Mouse (Mus musculus) stomach, postnatal 0 days (tissue): ENCODE data around the gene Tomm22. TPM values are rescaled to one million over a fixed set of nuclear protein-coding genes. Genes with fewer than 3 reads are reported as not detected.
A peak's percentile ranks its signal among the peaks of the same experiment; 100 is the strongest.

Experiments used
- ATAC-seq: fragments of 200-750 bp; cut with Nextera tagmentation; 2 replicates; pipeline ENCODE4 v1.8.0; 2017; ENCODE audit not compliant: low FRiP score, low TSS enrichment
- DNase-seq: peaks from one replicate; pipeline ENCODE4 v3.0.0-alpha.2; 2016; ENCODE audit warnings: low spot score
- H3K27ac ChIP-seq: fragments of 300-500 bp; sonication (generic); replicated peaks from 2 replicates; pipeline ENCODE4 v1.5.1; 2014; ENCODE audit warnings: mild to moderate bottlenecking, control low read depth
- H3K27me3 ChIP-seq: fragments of 300-500 bp; sonication (generic); 2 replicates; pipeline ENCODE4 v1.6.1; 2014; ENCODE audit warnings: low read length; ENCODE audit not compliant: control insufficient read depth, insufficient read depth
- H3K36me3 ChIP-seq: fragments of 300-500 bp; sonication (generic); 2 replicates; pipeline ENCODE4 v1.6.1; 2014; ENCODE audit warnings: low read length, mixed read lengths; ENCODE audit not compliant: control insufficient read depth, insufficient read depth
- H3K4me1 ChIP-seq: fragments of 300-500 bp; sonication (generic); replicated peaks from 2 replicates; pipeline ENCODE4 v1.6.1; 2014; ENCODE audit warnings: antibody characterized with exemption; ENCODE audit not compliant: control insufficient read depth, insufficient read depth
- H3K4me2 ChIP-seq: fragments of 300-500 bp; sonication (generic); replicated peaks from 2 replicates; pipeline ENCODE4 v1.6.1; 2014; ENCODE audit warnings: low read depth, mild to moderate bottlenecking, control low read depth, moderate library complexity
- H3K4me3 ChIP-seq: fragments of 300-500 bp; sonication (generic); 2 replicates; pipeline ENCODE4 v1.5.1; 2014; ENCODE audit warnings: low read depth, low read length, control low read depth
- H3K9ac ChIP-seq: fragments of 300-500 bp; sonication (generic); 2 replicates; pipeline ENCODE4 v1.6.1; 2014; ENCODE audit warnings: mild to moderate bottlenecking, low read length, control low read depth, mixed read lengths
- H3K9me3 ChIP-seq: fragments of 300-500 bp; sonication (generic); 2 replicates; pipeline ENCODE4 v1.6.1; 2016; ENCODE audit warnings: low read length; ENCODE audit not compliant: control insufficient read depth
- CTCF ChIP-seq: IDR thresholded peaks from 2 replicates; pipeline ENCODE4 v1.5.1; 2016; ENCODE audit warnings: antibody characterized with exemption, low read depth, mild to moderate bottlenecking, moderate library complexity
- EP300 ChIP-seq: optimal IDR thresholded peaks from 2 replicates; pipeline ENCODE3; 2016; ENCODE audit warnings: antibody characterized with exemption
- whole genome bisulfite sequencing: fragments of 180-500 bp; shearing (Covaris S2); extraction: QIAGEN DNeasy Blood & Tissue Kit; methylation state at CpG from one replicate; pipeline ENCODE4 v1.1.7; 2014; 5-methylcytosine and 5-hydroxymethylcytosine counted together
- polyA plus RNA-seq: library from polyadenylated mRNA; unstranded; fragments of >200 nt; fragmentation: Nextera tagmentation; extraction: Ambion mirVana; gene quantifications from 2 replicates; pipeline ENCODE4 v1.2.1, GENCODE M21; 2015

The Tomm22 gene
- 186 and 196 TPM in 2 replicates for polyA plus RNA-seq

DNA sequence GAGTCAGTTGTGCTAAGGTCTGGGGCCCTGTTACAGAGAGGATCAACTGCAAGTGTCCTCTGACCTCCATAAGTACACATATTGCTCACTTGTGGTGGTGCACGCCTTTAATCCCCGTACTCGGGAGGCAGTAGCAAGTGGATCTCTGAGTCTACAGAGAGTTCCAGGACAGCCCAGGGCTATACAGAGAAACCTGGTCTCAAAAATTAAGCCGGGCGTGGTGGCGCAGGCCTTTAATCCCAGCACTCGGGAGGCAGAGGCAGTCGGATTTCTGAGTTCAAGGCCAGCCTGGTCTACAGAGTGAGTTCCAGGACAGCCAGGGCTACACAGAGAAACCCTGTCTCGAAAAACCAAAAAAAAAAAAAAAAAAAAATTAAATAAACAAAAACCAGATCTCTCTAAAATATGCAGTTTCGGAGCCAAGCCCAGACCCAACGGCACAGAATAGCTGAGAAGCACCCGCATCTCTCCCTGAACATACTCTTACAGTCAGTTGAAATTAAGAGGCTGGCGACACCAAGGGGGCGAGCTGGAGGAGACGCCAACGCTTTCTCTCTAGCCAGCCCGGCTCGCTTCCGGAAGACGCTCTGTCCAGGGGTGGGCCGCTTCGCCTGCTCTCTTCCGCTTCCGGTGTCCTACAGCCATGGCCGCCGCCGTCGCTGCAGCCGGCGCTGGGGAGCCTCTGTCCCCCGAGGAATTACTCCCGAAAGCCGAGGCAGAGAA, at the start of gene Tomm22:
Tomm22 (plus strand) TSS at position 613 of the 723 bp plus-strand sequence.
- ATAC-seq (peak; percentile 94), DNase-seq (peak; percentile 93)
- Histone ChIP-seq H3K27me3 (no peaks in the 10 kb centered on the region), H3K27ac (0 out of 2 replicates have a peak within 1 kb of the TSS, but pooled peaks have one; percentile 53), H3K4me2 (peak within 1 kb of the TSS; percentile 88), H3K4me3 (peak within 1 kb of the TSS; percentile 81), H3K9ac (peak within 1 kb of the TSS; percentile 88), H3K9me3 (no peaks in the 10 kb centered on the region), H3K4me1 (no peaks in the 10 kb centered on the region), H3K36me3 (peaks cover 27% of the 10 kb centered on the region)
- TF ChIP-seq CTCF (peak; percentile 75), EP300 (no peak)
- 16% methylated on average over 32 of the region's 33 CpGs for WGBS

- no peaks in the 10 kb centered on the region for H3K4me1 ChIP-seq
- no peak for TF ChIP-seq CTCF
- H3K9ac ChIP-seq: no peak overlapping the region
- H3K9me3 ChIP-seq: no peaks in the 10 kb centered on the region
- WGBS: 59% methylated on average over 2 of the region's 2 CpGs
- H3K27me3 ChIP-seq: no peaks in the 10 kb centered on the region
- no peak overlapping the region for H3K4me3 ChIP-seq
- no peak overlapping the region for H3K4me2 ChIP-seq
- ATAC-seq: no peak
- DNase-seq: no peak
- no peaks in the 10 kb centered on the region; the same call in 1 of the 2 replicates for H3K36me3 ChIP-seq
- H3K27ac ChIP-seq: no peak overlapping the region
Observed at GRCm38 (mm10) chr15:79630471-79630870, 40.2 kb upstream of the Tomm22 start.

DNA sequence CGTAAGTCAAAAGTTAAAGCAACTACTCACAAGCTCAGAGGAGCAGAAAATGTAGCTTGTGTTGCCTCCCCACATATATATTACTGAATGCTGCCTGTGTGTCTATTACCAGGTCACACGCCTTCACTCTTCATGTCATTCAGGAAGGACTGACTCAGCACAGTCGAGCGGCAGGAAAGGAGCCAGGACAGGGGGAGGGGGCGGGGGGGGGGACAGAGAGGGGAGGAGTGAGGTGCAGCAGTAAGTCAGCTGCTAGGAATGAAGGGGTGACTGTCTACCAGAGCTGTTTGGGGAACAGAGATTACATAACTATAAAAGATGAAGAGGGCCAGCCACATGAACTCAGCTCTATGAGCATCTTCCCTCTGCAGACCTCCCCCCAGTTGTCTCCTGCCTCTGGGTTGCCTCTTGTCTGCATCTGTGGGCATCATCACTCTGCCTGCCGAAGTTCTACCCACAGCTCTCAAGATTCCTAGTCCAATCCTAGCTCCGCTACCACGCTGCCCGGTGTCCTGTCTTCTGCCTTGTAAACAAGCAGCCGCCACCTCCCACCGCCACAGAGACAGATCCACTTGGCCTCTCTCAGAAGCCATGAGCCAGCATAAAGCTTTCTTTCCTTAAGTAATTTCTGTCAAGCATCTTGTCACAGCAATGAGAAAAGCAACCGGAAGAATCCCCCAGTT, 29.4 kb upstream of the Tomm22 start:
- Histone ChIP-seq H3K4me1 (no peaks in the 10 kb centered on the region), H3K27ac (no peak overlapping the region), H3K9me3 (no peaks in the 10 kb centered on the region), H3K36me3 (no peaks in the 10 kb centered on the region; the same call in 1 of the 2 replicates), H3K4me3 (no peak overlapping the region), H3K27me3 (no peaks in the 10 kb centered on the region), H3K9ac (no peak overlapping the region), H3K4me2 (no peak overlapping the region)
- TF ChIP-seq EP300: no peak
- TF ChIP-seq CTCF: no peak
- WGBS: 56% methylated on average over 12 of the region's 12 CpGs
- ATAC-seq (no peak), DNase-seq (no peak)

DNA sequence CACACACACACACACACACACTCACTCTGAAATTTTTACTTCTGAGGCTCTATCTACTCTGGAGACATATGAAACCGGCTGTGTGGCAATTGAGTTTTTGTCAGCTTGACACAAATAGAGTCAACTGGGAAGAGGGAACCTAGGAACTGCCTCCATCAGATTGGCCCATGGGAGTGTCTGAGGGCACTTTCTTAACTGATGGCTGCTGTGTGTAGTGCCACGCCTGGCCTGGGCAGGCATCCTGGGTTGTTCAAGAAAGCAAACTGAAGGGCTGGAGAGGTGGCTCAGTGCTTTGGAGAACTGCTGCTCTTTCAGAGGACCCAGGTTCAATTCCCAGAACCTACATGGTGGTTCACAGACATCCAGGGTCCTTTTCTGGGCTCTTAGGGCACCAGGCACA, 25.2 kb upstream of the Tomm22 start:
- no peaks in the 10 kb centered on the region for H3K27me3 ChIP-seq
- no peak for TF ChIP-seq CTCF
- no peak for TF ChIP-seq EP300
- no peak for ATAC-seq
- H3K4me1 ChIP-seq: no peaks in the 10 kb centered on the region
- 79% methylated on average over 2 of the region's 2 CpGs for WGBS
- no peak overlapping the region for H3K4me3 ChIP-seq
- H3K4me2 ChIP-seq: no peak overlapping the region
- no peaks in the 10 kb centered on the region for H3K36me3 ChIP-seq
- no peak for DNase-seq
- H3K9me3 ChIP-seq: no peaks in the 10 kb centered on the region
- H3K27ac ChIP-seq: no peak overlapping the region
- no peak overlapping the region for H3K9ac ChIP-seq

GRCm38 (mm10) chr15:79648130-79648529, 22.5 kb upstream of the Tomm22 start:
- Histone ChIP-seq H3K9ac (no peak overlapping the region), H3K36me3 (no peaks in the 10 kb centered on the region), H3K4me3 (no peak overlapping the region), H3K4me2 (no peak overlapping the region), H3K27ac (no peak overlapping the region), H3K9me3 (no peaks in the 10 kb centered on the region), H3K27me3 (no peaks in the 10 kb centered on the region), H3K4me1 (no peaks in the 10 kb centered on the region)
- 85% methylated on average over 12 of the region's 12 CpGs for WGBS
- TF ChIP-seq CTCF (no peak), EP300 (no peak)
- DNase-seq (no peak), ATAC-seq (no peak)

GRCm38 (mm10) chr15:79650569-79650968, 20.1 kb upstream of the Tomm22 start:
- TF ChIP-seq CTCF (peak; percentile 74), EP300 (no peak)
- no peaks in the 10 kb centered on the region for H3K9me3 ChIP-seq
- no peak overlapping the region for H3K27ac ChIP-seq
- H3K27me3 ChIP-seq: no peaks in the 10 kb centered on the region
- no peak overlapping the region for H3K9ac ChIP-seq
- no peak overlapping the region for H3K4me3 ChIP-seq
- DNase-seq (peak; percentile 42), ATAC-seq (0 out of 2 replicates have a peak, but pooled peaks have one; percentile 33)
- no peaks in the 10 kb centered on the region for H3K36me3 ChIP-seq
- no peaks in the 10 kb centered on the region for H3K4me1 ChIP-seq
- H3K4me2 ChIP-seq: no peak overlapping the region
